Mouse (Mus musculus) ovary, adult 18-20 months (tissue): Measurements from ENCODE around the gene Lrp1.
A peak's percentile ranks its signal among the peaks of the same experiment; 100 is the strongest.

ENCODE experiments used
- DNase-seq: peaks from one replicate; pipeline ENCODE4 v3.0.0; 2022; ENCODE audit warnings: low spot score, mixed read lengths

Lrp1 gene

DNA sequence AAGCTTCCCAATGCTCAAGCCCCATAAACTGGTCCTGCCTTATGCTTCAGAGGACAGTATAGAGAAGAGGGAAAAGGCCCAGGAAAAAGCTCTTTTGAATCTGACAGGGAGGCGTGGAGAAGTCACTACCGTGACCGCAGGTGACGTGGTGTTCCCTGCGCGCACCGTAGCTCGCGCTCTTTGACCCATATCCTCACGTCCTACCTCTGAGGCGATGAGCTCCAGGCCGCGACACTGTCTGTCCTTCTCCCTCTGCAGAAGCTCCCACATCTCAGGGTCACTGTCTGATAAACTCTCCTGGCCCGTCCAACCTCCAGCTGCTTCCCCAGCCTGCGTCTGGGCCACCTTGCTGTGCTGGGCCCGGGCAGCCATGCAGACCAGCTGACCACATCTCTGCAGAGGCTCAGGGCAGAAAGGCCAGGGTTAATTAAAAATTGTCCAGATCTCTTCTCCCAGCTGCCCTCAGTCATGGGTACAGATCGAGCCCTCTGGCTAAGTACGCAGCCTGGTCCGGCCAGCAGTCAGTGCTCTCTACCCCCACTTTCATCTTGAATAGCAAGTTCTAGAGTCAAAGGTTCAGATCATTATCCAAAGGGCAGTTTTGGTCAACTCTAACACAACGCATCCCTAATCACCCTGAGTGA is 100.1 kb downstream of the Lrp1 start:
- DNase-seq = no peak

DNA sequence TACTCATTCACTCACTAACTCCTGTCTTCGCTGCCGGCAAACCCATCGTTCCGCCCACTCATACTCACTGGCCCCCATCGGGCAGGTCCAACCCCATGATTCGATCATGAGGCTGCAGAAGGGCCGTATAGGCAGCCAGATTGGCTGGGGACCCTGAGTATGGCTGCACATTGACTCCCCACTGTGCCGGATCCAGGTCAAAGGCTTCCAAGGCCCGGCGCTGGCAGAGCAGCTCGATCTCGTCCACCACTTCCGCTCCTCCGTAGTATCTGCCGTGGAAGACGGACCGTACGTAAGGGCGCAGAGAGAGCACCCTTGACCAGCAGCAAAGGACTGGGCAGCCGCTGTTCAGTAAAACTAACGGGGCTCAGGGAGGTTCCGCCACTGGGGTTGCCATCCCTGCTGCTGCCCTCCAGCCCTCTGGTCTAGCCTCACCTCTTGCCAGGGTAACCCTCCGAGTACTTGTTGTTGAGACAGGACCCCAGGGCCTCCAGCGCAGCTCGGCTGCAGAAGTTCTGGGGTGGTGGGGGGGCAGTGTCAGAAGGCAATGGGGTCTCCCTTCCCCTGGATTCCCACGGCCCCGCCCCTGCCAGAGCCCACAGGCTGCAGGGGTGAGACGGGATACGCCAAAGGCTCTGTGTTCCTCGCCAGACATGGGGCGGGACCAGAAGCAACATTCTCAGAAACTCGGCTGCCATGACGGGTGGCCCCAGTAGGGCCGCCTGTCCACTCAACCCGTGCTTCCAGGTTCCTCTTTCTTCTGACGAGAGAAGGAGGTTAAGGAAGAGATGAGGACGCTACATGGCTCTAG is 100.8 kb downstream of the Lrp1 start:
- DNase-seq = no peak

DNA sequence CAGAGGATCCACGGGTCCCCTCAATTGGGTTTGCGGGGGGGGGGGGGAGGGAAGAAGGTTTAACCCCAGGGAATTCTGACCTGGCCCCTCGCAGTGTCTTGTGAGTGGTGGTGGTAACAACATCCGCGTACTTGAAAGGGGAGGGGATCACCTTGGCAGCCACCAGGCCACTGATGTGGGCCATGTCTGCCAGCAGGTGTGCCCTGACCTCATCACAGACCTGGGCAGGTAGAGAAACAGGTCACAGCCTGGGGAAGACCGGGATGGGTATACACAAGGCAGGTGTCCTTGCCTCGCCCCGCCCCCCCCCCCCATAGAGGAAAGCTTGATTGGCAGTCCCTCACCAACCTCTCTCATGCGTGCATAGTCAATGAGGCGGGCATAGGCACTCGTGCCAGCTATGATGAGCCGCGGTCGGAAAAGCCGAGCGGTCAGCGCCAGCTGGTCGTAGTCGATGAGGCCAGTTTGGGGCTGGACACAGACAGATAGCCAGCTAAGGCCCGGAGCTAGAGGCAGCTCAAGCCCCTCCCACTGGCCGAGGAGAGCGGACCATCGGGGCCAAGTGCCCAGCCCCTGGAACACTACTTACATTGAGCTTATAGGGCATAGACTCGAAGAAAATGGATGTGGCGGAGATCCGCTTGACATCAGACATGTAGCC is 101.8 kb downstream of the Lrp1 start:
- DNase-seq = no peak

DNA sequence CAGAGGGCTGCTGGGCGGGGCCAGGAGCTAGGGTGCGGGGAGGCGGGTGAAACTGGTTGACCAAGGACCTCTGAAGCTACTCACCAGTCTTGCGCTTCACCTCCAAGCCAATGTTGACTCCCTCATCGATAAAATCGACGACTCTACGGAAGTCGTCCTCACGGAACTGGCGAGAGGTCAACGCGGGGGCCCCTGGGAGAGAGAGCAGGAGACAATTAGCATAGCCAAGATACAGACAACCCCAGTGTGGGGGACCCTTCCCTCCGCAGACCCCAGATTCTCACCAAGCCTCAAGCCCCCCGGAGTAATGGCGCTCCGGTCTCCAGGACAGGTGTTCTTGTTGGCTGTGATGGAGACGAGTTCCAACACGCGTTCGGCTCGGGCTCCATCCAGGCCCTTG is 103.0 kb downstream of the Lrp1 start:
- no peak for DNase-seq

DNA sequence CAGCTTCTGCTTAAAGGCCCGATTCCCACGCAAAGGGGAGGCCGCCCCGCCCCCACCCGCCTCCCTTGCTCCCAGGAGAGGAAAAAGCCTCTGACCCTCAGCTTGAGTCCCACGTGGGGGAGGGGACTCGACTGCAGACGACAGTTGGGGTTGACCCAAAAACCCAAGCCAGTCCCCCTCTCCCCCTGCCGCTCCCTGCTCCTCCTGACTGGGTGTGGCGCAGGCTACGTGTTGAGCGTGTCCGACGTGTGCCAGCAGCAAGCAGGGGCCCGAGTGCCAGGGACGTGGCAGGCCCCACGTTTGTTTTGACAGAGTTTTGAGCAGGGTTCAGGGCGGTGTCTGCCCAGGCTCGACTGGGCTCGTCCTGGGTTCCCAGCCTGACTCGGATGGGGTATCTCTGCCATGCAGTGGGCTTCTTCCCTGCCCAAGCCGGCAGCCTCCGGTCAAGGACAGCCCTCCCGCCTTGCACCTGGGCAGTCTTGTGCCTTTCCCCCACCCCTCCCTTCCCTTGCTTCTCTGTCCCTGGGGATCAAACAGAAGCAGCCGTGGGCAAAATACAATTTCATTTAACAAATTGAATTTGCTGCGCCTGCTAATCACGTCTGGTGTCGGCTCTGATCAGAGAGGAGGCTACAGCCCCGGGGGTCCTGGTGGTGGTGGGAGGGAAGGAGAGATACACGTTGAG is 104.2 kb downstream of the Lrp1 start:
- DNase-seq = no peak

DNA sequence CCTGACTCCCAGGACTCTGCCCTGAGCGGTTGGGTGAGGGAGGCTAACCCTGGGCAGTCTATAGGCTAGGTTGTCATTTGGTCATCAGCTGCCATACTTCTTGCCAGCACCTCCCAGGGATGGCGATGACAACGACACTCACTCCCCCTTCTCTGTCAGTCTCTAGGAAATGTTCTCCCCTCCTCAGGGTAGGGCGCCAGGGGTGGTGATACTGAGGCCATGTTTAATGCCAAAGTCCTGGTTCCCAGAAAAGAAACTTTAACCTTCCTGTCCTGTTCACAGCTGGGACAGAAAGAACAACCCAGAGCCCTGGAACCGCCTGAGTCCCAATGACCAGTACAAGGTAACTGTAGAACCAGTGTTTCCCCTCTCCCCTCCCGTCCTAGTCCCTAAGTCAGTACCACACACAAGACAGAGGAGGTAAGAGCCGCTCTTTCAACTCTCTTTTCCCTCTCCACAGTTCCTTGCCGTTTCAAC is 104.9 kb downstream of the Lrp1 start:
- no peak for DNase-seq

DNA sequence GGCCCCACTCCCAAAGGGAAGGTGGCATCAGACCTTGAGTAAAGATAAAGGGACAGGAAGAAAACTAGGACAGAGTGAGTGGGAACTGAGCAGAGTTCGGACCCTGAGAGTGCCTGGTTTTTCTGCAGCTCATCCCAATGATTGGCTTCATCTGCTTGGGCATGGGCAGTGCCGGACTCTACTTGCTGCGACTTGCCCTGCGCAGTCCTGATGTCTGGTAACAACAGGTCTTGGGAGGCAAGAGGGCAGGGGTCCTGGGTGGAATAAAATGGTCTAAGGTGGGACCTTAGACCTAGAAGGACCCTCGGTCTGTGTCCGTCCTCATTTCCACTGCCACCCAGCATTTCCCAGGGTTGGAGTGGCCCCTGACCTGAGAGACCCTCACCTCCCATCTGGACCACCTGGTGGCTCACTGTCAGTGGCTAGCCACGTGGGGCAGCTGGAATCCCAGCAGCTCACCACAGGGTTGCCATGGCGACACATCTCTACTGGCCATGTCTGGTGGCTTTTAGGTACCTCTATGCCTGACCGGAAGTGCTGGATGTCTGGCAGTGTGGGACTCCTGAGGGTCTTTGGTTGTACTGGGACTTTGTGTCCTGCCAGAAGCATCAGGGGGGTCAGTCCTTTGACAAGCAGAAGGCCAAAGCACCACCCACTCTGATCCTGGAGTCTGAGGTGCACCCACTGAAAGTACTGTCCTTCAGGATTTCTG is 105.5 kb downstream of the Lrp1 start:
- no peak for DNase-seq

DNA sequence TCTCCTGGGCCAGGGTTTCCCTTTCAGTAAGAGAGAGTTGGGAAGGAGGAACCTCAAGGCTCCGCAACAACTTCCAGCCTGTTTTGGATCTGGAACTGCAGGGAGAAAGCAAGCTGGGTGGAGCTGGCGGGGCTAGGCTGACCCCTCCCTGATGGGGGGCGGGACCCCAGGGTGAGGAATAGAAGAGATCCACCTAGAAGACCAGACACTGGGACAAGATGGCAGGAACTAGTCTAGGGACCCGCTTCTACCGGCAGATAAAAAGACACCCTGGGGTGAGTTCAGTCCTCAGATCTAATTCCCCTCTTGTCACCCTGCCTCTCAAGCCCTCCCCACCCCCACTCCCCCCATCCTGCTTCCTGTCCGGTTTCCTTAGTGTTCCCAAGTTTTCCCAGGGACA is 106.2 kb downstream of the Lrp1 start, which contains the start of gene Ndufa4l2:
Gene Ndufa4l2 (plus strand): TSS at position 204 of the 400 bp plus-strand sequence.
- DNase-seq = no peak

DNA sequence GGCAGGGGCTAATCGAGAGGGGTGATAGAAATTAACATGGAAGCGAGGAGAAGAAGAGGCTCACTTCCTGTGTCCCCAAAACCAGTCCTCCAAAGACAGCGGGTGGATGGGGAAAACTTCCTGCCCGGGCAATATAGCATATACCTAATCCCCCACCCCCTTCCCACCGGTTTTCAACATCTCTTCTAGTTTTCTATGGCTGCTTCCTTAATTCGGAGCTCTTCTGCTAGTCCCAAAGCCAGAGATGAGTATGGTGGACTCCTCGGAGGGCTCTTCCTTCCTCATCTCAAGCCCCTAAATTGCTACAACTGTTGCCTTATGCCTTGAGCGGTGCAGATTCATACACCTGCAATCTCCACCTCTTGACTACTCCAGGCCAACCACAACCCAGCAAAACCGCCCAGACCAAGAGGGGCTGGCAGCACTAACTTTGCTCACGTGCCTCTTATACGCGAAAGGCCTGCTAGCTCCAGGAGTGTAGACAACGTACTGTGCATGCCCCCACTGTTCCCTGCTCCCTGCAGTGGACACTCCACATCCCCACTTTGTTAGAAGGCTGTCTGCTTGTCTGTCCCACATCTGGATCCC is 106.7 kb downstream of the Lrp1 start:
- no peak for DNase-seq

DNA sequence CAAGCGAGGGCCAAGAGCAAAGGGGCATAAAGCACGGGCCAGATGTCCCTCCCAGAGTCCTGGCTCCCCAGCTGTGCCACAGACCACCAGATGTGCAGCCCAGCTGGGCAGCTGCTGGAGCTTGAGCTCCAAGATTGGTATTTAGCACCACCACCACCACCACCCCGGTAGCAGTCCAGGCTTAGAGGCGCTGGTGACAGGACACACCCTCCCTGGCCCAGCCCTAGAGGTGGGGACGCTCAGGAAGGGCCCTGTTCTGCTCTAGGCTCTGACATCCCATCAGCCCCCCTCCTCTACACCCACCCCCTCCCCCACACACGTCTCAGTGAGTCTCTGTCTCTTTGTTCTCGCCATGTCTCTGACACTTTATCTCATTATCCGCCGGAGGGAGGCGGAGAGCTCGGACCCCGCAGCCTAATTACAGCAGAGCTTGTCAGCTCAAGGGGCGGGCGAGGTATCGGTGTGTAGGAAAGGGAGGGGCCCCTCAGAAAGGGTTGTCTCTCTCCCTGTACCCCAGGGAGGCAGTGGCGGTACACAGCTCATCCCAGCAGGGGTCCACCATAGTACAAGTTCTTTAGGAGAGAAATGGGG is 107.4 kb downstream of the Lrp1 start:
- DNase-seq = no peak

DNA sequence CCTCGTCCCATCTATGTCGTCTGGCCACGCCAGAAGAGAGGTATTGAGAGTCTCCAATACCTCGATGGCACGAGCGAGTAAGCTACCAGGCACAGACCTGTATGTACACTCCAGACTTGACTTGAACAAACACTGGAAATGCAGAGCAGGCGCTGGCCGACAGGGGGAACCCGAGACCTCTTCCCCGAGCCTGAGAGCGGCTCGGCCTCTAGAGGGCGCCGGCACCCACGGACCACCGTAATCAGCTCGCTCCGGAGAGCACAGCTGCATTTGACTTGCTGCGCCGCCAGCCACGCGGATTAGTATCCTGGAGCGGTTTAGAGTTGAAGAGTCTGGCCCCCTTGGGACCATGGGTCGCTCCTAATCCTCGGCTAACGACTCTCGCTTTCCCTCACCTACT is 108.1 kb downstream of the Lrp1 start:
- DNase-seq = peak; percentile 76

DNA sequence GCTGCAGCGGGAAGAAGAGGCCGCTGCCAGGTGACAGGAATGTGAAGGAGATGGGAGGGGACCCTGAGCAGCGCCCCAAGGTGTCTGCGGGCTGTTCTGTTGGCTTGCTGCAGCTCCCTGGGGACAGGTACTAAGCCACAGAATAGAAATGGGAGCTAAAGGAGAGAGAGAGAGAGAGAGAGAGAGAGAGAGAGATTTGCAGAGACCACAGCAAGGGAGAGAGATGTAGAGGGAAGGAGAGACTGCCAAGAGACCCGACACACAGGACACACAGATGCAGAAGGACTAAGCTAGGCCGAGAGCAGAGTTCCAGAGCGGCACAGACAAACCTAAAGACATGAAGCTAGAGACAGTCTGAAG is 108.7 kb downstream of the Lrp1 start:
- no peak for DNase-seq

DNA sequence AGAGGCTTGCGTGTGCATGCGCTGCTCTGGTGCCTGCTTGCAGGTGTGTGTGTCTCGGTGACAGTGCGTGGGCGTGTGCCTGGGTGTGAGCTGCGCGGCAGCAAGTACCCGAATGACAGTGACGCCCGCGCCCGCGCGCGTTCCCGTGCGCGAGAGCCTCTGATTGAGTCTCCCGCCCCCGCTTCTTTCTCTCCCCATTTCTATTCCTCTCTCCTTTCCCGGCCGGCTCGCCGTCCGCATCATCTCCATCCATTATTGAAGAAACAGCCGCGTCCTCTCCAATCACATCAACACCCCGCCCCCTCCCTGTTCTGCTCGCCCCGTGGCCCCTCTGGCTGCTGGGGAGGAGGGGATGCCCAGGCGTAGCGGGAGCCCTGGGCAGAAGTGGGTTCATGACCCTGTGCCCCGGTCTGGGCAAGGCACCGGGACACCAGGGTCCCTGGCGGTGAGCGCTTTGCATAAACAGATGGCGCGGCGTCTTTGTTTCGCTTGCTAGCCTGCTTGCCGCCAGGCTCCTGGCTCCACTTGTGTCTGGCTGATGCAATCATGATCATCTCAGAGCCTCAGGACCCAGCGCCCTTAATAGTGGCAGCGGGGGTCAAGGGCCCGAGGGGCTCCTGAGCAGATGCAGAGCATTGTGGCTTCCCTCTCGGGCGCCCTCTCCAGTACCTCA is 109.2 kb downstream of the Lrp1 start:
- no peak for DNase-seq

DNA sequence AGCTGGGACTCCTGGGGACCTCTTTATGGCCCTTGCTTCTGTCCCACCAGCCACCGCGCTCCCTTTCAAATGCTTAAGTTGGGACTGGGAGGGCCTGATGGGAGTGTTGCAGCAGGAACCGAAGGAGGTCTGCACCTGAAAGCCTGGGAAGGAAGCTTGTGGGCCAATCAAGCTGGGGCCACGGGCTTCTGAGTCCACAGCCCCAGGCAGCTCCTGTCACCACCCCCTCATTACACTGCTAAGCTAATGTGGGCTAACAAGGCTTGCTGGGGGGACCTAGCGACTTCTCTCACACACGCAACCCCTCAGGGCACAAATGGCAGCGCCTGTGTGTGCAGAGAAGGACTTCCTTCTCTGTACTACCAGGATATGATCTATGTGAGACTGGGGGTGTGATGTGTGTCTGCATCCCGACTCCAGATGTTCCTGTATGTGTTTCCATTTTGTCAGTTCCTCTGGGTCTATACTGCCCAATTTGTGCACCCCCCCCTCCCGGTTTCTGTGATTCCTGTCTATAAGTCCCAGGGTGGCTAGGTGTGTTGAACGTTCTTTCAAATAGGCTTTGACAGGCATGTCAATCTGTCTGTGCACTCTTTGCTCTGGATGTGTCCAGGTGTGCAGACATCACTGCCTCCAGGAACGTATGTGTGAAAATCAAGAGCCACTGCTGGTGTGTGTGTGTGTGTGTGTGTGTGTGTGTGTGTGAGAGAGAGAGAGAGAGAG is 109.9 kb downstream of the Lrp1 start:
- no peak for DNase-seq

DNA sequence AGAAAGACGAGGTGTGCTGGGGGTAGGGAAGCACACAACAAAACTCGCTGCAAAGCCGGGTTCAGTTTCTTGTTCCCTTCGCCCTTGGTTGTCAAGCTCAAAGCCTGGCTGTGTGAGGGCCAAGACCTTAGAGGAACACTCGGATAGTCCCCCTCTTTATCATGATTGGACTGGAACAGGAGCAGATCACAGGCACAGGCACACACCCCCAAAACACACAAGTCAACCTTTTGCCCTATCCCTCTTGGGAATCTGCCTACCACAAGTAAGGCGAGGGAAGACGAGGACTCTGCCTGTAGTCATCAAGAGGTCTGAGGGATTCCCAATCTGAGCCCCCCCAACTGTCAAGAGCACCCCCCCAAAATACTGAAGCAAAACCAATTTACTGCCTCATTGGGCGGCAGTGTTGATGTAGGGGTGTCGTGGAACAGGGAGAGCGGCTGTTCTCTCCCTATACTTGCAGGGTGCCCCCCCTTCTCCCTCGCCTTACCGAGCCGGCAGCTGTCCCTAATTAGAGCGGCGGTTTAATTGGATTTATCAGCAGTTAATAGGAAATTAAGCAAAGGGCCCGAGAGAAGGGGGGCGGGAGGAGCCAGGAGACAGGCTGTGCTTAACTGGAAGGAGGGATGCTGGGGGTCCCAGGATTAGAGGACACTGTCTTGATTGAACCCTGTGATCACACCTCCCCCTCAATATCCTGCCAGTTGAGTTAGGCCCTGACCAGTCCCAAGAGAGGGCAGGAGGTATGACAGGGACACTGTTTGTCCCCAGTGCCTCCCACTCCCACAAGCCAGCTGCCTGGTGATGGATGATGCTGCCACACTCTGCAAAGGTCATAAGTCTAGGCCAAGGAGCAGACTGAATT is 110.9 kb downstream of the Lrp1 start:
- no peak for DNase-seq

DNA sequence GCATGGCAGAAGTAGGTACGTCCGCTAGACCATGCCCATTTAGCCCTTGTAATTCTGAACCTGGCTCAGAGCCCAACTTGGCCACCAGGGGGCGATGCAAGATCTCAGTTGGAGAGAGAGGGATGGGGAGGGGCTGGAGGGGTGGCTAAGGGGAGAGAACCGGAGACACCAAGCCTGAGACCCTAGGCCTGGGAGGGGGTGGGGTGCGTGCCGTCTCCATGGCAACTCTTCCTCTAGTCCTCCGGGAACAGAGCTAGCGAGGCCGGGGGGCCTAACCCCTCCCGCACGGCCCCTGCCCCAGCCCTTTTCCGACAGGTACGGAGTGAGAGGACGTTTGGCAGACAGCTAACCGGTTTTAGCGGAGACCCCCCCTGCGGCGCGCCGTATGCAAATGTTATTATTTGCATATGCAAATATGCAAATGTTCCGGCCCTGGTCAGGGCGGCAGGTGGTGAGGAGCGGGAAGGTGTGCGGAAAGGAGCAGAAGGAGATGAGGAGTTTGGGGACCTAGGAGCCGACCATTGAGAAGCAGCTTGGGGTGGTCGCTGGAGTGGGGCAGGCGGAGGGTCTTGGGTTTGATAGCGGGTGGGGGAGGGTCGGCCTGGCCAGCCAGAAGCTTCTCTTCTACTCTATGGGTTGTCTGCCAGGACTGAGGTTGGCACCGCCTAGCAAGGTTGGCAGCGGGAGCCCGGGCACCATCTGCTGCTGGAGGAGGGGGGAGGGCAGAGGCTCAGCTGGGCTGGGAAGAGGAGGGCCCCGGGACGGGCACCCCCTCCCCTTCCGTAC is 111.7 kb downstream of the Lrp1 start:
- DNase-seq = peak; percentile 44

DNA sequence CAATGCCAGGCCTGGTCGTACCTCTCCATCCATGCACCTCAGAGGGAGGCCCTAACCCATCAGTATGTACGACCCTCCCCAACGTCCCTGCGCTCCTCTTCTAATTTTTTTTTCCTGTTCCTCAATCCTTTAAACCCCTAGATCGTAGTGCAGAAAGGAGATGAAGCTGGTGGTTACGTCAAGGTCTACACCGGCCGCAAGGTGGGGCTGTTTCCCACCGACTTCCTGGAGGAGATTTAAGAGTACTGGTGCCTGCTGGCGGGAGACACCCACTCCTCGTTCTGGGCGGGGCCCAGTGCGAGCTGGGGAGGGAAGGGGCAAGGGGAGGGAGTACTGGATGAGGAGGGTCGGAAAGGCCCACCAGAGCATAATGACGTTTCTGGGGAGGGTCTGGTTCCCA is 112.7 kb downstream of the Lrp1 start:
- DNase-seq = no peak
